Mouse (Mus musculus): ENCODE measurements around the gene Gpam.

DNA sequence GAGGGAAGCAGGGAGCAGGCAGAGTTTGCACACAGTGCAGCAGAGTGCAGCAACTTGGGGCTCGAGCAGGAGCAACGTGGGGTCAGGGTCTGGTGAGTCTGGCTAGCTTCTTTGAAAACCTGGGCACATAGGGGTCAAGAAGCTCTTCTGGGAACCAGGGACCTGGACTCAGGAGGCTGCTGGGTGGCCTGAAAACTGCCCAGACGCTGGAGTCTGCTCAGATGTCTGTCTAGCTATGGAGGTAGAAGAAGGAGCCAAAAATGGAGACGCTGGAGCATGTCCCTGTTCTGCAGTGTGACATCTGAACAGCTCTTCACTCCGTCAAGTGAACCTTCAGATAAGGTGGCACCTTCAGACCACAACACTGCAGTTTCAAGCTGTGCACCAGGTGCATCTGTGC, 17.7 kb upstream of the Gpam start:
- TF ChIP-seq GATA1 (IDR thresholded peaks at IDR 0.05; ENCODE audit: borderline replicate concordance, low read length): no peak
- TF ChIP-seq FLI1 (IDR thresholded peaks at IDR 0.05; ENCODE audit: low read length): no peak

All from megakaryocyte, embryonic 14.5 days (primary cell).